Mouse (Mus musculus) liver, embryonic 16.5 days (tissue): ENCODE data around the gene Selplg. TPM values are rescaled to one million over a fixed set of nuclear protein-coding genes. Genes with fewer than 3 reads are reported as not detected.

Experiments used
- ATAC-seq: fragments of 200-750 bp; cut with Nextera tagmentation; 2 replicates; pipeline ENCODE4 v1.8.0; 2017; ENCODE audit warnings: low read depth, mild to moderate bottlenecking, moderate number of reproducible peaks, moderate library complexity
- H3K27ac ChIP-seq: fragments of 300-500 bp; sonication (generic); 2 replicates; pipeline ENCODE4 v1.5.1; 2014; ENCODE audit warnings: mild to moderate bottlenecking, low read length
- H3K27me3 ChIP-seq: fragments of 300-500 bp; sonication (generic); 2 replicates; pipeline ENCODE4 v1.6.1; 2014; ENCODE audit warnings: low read depth, low read length, mixed read lengths; ENCODE audit not compliant: control insufficient read depth, insufficient read depth
- H3K36me3 ChIP-seq: fragments of 300-500 bp; sonication (generic); 2 replicates; pipeline ENCODE4 v1.6.1; 2014; ENCODE audit warnings: mild to moderate bottlenecking; ENCODE audit not compliant: control insufficient read depth, insufficient read depth
- H3K4me1 ChIP-seq: fragments of 300-500 bp; sonication (generic); 2 replicates; pipeline ENCODE4 v1.6.1; 2014; ENCODE audit warnings: low read depth, low read length, mixed read lengths; ENCODE audit not compliant: control insufficient read depth
- H3K4me2 ChIP-seq: fragments of 300-500 bp; sonication (generic); 2 replicates; pipeline ENCODE4 v1.6.1; 2014; ENCODE audit warnings: low read depth, low read length, mixed read lengths
- H3K4me3 ChIP-seq: fragments of 300-500 bp; sonication (generic); 2 replicates; pipeline ENCODE4 v1.5.1; 2014; ENCODE audit warnings: low read depth, mild to moderate bottlenecking, low read length
- H3K9ac ChIP-seq: fragments of 300-500 bp; sonication (generic); 2 replicates; pipeline ENCODE4 v1.6.1; 2014; ENCODE audit warnings: low read depth, low read length
- H3K9me3 ChIP-seq: fragments of 300-500 bp; sonication (generic); replicated peaks from 2 replicates; pipeline ENCODE4 v1.6.1; 2016; ENCODE audit warnings: low read length; ENCODE audit not compliant: control insufficient read depth
- WGBS: fragments of 180-500 bp; shearing (Covaris S2); extraction: QIAGEN DNeasy Blood & Tissue Kit; methylation state at CpG from one replicate; pipeline ENCODE4 v1.1.7; 2014; ENCODE audit not compliant: insufficient replicate concordance; 5-methylcytosine and 5-hydroxymethylcytosine counted together
- polyA plus RNA-seq: library from polyadenylated mRNA; unstranded; fragments of >200 nt; fragmentation: Nextera tagmentation; extraction: Ambion mirVana; gene quantifications from 2 replicates; pipeline ENCODE4 v1.2.1, GENCODE M21; 2015

Gene Selplg
- polyA plus RNA-seq, 1 experiment from 2014 or later: 15.4 TPM

- Histone ChIP-seq H3K9ac (no peak overlapping the region), H3K4me1 (peaks cover 15% of the 10 kb centered on the region), H3K36me3 (peaks cover 19% of the 10 kb centered on the region), H3K27ac (peak overlapping the region; percentile 41; the same call in 1 of the 2 replicates), H3K4me2 (no peak overlapping the region), H3K27me3 (no peaks in the 10 kb centered on the region), H3K9me3 (no peaks in the 10 kb centered on the region), H3K4me3 (no peak overlapping the region)
- WGBS: 80% methylated on average over 10 of the region's 10 CpGs
- ATAC-seq: no peak
Observed at GRCm38 (mm10) chr5:113775585-113775984, 56.9 kb downstream of the Selplg start.

GRCm38 (mm10) chr5:113773664-113774063, 58.8 kb downstream of the Selplg start:
- ATAC-seq: peak; percentile 43
- Histone ChIP-seq H3K27me3 (no peaks in the 10 kb centered on the region), H3K4me2 (peak overlapping the region; percentile 99), H3K9ac (peak overlapping the region; percentile 84), H3K9me3 (no peaks in the 10 kb centered on the region), H3K4me3 (peak overlapping the region; percentile 95), H3K36me3 (peaks cover 19% of the 10 kb centered on the region), H3K27ac (peak overlapping the region; percentile 83), H3K4me1 (peaks cover 27% of the 10 kb centered on the region)
- WGBS: 2% methylated on average over 7 of the region's 7 CpGs

- Histone ChIP-seq H3K4me3 (peak overlapping the region; percentile 95), H3K4me1 (peaks cover 27% of the 10 kb centered on the region), H3K9ac (peak overlapping the region; percentile 84), H3K27ac (peak overlapping the region; percentile 83), H3K4me2 (peak overlapping the region; percentile 99), H3K27me3 (no peaks in the 10 kb centered on the region), H3K9me3 (no peaks in the 10 kb centered on the region), H3K36me3 (peaks cover 19% of the 10 kb centered on the region)
- peak; percentile 12 for ATAC-seq
- 1% methylated on average over 34 of the region's 38 CpGs for WGBS
Observed at GRCm38 (mm10) chr5:113772905-113773519, 59.4 kb downstream of the Selplg start.

- peak; percentile 84 for ATAC-seq
- Histone ChIP-seq H3K9ac (peak within 1 kb of the TSS; percentile 89), H3K27ac (peak within 1 kb of the TSS; percentile 90), H3K9me3 (no peaks in the 10 kb centered on the region), H3K36me3 (peaks cover 19% of the 10 kb centered on the region), H3K4me3 (peak within 1 kb of the TSS; percentile 95), H3K4me1 (peaks cover 27% of the 10 kb centered on the region), H3K4me2 (peak within 1 kb of the TSS; percentile 99), H3K27me3 (no peaks in the 10 kb centered on the region)
- WGBS: under 1% methylated on average over 41 of the region's 49 CpGs
Observed at GRCm38 (mm10) chr5:113772450-113772895, 60.0 kb downstream of the Selplg start, which contains the start of the genes Sart3 and Iscu. Gene Sart3 (minus strand): TSS chr5:113772510. Gene Iscu (plus strand): TSS chr5:113772748.

- no peaks in the 10 kb centered on the region for H3K27me3 ChIP-seq
- H3K9me3 ChIP-seq: no peaks in the 10 kb centered on the region
- WGBS: under 1% methylated on average over 95 of the region's 97 CpGs
- peaks cover 13% of the 10 kb centered on the region for H3K36me3 ChIP-seq
- peak overlapping the region; percentile 89 for H3K9ac ChIP-seq
- H3K4me3 ChIP-seq: peak overlapping the region; percentile 95
- ATAC-seq: peak; percentile 75
- peaks cover 27% of the 10 kb centered on the region for H3K4me1 ChIP-seq
- peak overlapping the region; percentile 99 for H3K4me2 ChIP-seq
- peak overlapping the region; percentile 90 for H3K27ac ChIP-seq
Observed at GRCm38 (mm10) chr5:113771213-113772162, 61.0 kb downstream of the Selplg start.

GRCm38 (mm10) chr5:113768806-113769205, 63.6 kb downstream of the Selplg start:
- no peak for ATAC-seq
- Histone ChIP-seq H3K4me1 (peaks cover 23% of the 10 kb centered on the region), H3K27ac (no peak overlapping the region), H3K4me3 (no peak overlapping the region), H3K4me2 (no peak overlapping the region), H3K27me3 (no peaks in the 10 kb centered on the region), H3K9ac (no peak overlapping the region), H3K36me3 (peaks cover 2% of the 10 kb centered on the region; the same call in 1 of the 2 replicates), H3K9me3 (no peaks in the 10 kb centered on the region)
- 83% methylated on average over 8 of the region's 8 CpGs for WGBS

Other genes with a start within 250 kb of the Selplg start
- 2.5 TPM in 2 replicates for gene Cmklr1, start 182.2 kb downstream of the Selplg start, polyA plus RNA-seq
- gene 1700069L16Rik, start 107.9 kb downstream of the Selplg start, polyA plus RNA-seq: not detected in 2 replicates
- gene Ficd, start 96.8 kb downstream of the Selplg start, polyA plus RNA-seq: 2.5 and 2.6 TPM in 2 replicates
- gene Sart3, start 60.1 kb downstream of the Selplg start, polyA plus RNA-seq: 13.9 and 15.7 TPM in 2 replicates
- gene Iscu, start 59.9 kb downstream of the Selplg start, polyA plus RNA-seq: 82.4 and 83.7 TPM in 2 replicates
- 3.6 and 4.5 TPM in 2 replicates for gene Tmem119, start 32.1 kb downstream of the Selplg start, polyA plus RNA-seq
- 40.8 and 40.9 TPM in 2 replicates for gene Coro1c, start 76.1 kb upstream of the Selplg start, polyA plus RNA-seq
- 6.1 and 6.8 TPM in 2 replicates for gene Ssh1, start 161.2 kb upstream of the Selplg start, polyA plus RNA-seq
- 0.21 TPM in 1 of 2 replicates, not detected in the other for gene Dao, start 171.1 kb upstream of the Selplg start, polyA plus RNA-seq
- gene Usp30, start 232.8 kb upstream of the Selplg start, polyA plus RNA-seq: 2.8 and 3.0 TPM in 2 replicates